Mouse (Mus musculus) liver, embryonic 12.5 days (tissue): ENCODE results near the gene Sgo2a. TPM values are rescaled to one million over a fixed set of nuclear protein-coding genes. Genes with fewer than 3 reads are reported as not detected.
"Not testable (repeated sequence)": the region's sequence is repeated elsewhere in the genome, so short reads cannot be mapped to it uniquely, and the experiment has no call there.

Experiments used
- ATAC-seq: fragments of 200-750 bp; cut with Nextera tagmentation; 2 replicates; pipeline ENCODE4 v1.8.0; 2017; ENCODE audit warnings: moderate number of reproducible peaks, mild to moderate bottlenecking, moderate library complexity
- H3K27ac ChIP-seq: fragments of 300-500 bp; sonication (generic); 2 replicates; pipeline ENCODE4 v1.5.1; 2016; ENCODE audit warnings: mild to moderate bottlenecking
- H3K27me3 ChIP-seq: fragments of 300-500 bp; sonication (generic); replicated peaks from 2 replicates; pipeline ENCODE4 v1.6.1; 2016; ENCODE audit warnings: mild to moderate bottlenecking, moderate library complexity
- H3K36me3 ChIP-seq: fragments of 300-500 bp; sonication (generic); 2 replicates; pipeline ENCODE4 v1.6.1; 2016; ENCODE audit warnings: mild to moderate bottlenecking, moderate library complexity
- H3K4me1 ChIP-seq: fragments of 300-500 bp; sonication (generic); 2 replicates; pipeline ENCODE4 v1.6.1; 2016
- H3K4me2 ChIP-seq: fragments of 300-500 bp; sonication (generic); 2 replicates; pipeline ENCODE4 v1.6.1; 2016; ENCODE audit warnings: mild to moderate bottlenecking, moderate library complexity
- H3K4me3 ChIP-seq: fragments of 300-500 bp; sonication (generic); 2 replicates; pipeline ENCODE4 v1.5.1; 2016; ENCODE audit warnings: mild to moderate bottlenecking, moderate library complexity
- H3K9ac ChIP-seq: fragments of 300-500 bp; sonication (generic); 2 replicates; pipeline ENCODE4 v1.6.1; 2016; ENCODE audit warnings: mild to moderate bottlenecking, moderate library complexity
- H3K9me3 ChIP-seq: fragments of 300-500 bp; sonication (generic); replicated peaks from 2 replicates; pipeline ENCODE4 v1.6.1; 2016; ENCODE audit warnings: mild to moderate bottlenecking, moderate library complexity
- WGBS: fragments of 180-500 bp; shearing (Covaris S2); methylation state at CpG from one replicate; pipeline ENCODE4 v1.1.7; 2016; ENCODE audit not compliant: insufficient replicate concordance; 5-methylcytosine and 5-hydroxymethylcytosine counted together
- polyA plus RNA-seq: library from polyadenylated mRNA; unstranded; fragments of >200 nt; fragmentation: Nextera tagmentation; extraction: Ambion mirVana; gene quantifications from 2 replicates; pipeline ENCODE4 v1.2.1, GENCODE M21; 2016

The Sgo2a gene
- polyA plus RNA-seq, 1 experiment from 2014 or later: 12.9 TPM

DNA sequence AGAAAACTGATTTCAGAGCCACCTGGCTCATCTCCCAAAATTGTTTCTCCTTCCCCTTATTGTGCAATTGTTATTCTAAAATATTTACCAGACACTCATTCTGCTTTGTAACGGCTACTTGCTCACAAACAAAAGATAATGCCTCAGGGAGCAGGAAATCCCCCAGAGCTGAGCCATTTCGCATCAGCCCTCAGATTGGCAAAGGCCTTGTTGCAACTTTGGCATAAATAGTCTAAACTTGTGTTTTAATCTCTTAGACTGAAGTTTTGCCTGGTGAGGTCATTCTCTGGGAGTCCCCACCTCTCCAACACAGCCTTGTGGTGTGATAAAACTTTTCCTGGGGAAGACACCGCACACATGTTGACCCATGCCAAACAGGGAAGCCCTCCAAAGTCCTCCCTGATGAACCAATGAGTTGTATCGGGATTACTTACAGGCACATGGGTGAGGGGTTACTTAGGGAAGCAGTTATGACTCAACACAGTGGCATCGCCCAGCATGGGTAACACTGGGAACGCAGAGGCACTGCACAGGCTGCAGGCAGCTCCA lies 6.6 kb upstream of the Sgo2a start:
- ATAC-seq: no peak
- H3K4me2 ChIP-seq: no peak overlapping the region
- H3K27me3 ChIP-seq: no peaks in the 10 kb centered on the region
- no peaks in the 10 kb centered on the region for H3K36me3 ChIP-seq
- H3K9me3 ChIP-seq: no peaks in the 10 kb centered on the region
- H3K9ac ChIP-seq: no peak overlapping the region
- H3K4me3 ChIP-seq: no peak overlapping the region
- WGBS: 57% methylated on average over 6 of the region's 6 CpGs
- H3K4me1 ChIP-seq: no peaks in the 10 kb centered on the region
- H3K27ac ChIP-seq: no peak overlapping the region

DNA sequence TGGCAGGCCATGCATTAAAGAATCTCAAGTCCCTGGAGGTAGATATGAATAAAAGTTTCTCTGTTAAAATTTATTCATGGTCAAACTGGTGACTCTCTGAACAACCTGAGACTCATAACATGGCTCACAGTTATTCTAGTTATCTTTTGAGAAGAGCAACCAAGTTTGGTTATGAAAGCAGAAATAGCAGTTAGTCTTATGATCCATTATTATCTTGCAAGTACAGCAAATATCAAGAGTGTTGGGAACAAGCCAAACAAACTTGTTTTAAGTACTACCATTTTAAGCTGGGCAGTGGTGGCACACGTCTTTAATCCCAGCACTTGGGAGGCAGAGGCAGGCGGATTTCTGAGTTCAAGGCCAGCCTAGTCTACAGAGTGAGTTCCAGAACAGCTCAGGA lies 4.5 kb upstream of the Sgo2a start:
- Histone ChIP-seq H3K4me3 (no peak overlapping the region), H3K9me3 (no peaks in the 10 kb centered on the region), H3K36me3 (no peaks in the 10 kb centered on the region), H3K9ac (no peak overlapping the region), H3K27ac (no peak overlapping the region), H3K4me1 (peaks cover under 1% of the 10 kb centered on the region; the same call in 1 of the 2 replicates), H3K27me3 (no peaks in the 10 kb centered on the region), H3K4me2 (no peak overlapping the region)
- 61% methylated on average over 2 of the region's 2 CpGs for WGBS
- no peak for ATAC-seq

DNA sequence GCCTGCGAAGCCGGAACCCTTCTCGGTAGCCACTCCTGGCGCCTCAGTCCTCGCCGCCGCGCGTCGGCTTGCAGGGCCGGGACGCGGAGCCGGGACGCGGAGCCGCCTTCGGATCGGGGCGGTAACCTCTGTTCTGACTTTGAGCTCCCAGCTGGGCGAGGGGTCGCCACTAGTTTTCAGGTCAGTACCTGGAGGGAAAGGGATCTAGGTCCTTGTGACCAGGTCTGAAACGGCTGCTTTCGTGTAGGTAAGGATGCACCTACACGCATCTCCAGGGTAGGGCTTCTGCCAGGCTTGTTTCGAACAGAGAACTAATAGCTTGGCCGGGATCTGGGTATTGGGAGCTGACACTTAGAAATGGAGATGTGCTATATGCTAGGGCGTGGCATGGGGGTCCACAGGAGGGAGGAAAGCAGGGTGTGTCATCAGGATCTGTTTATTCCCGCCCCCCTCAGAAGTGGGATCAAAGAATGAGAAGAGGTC lies 403 bp downstream of the Sgo2a start:
- Histone ChIP-seq H3K4me3 (peak overlapping the region; percentile 93), H3K36me3 (peaks cover 22% of the 10 kb centered on the region), H3K9ac (peak overlapping the region; percentile 93), H3K4me2 (peak overlapping the region; percentile 90), H3K27me3 (no peaks in the 10 kb centered on the region), H3K27ac (peak overlapping the region; percentile 89), H3K9me3 (no peaks in the 10 kb centered on the region), H3K4me1 (peaks cover 25% of the 10 kb centered on the region)
- under 1% methylated on average over 29 of the region's 29 CpGs for WGBS
- ATAC-seq: peak; percentile 88

DNA sequence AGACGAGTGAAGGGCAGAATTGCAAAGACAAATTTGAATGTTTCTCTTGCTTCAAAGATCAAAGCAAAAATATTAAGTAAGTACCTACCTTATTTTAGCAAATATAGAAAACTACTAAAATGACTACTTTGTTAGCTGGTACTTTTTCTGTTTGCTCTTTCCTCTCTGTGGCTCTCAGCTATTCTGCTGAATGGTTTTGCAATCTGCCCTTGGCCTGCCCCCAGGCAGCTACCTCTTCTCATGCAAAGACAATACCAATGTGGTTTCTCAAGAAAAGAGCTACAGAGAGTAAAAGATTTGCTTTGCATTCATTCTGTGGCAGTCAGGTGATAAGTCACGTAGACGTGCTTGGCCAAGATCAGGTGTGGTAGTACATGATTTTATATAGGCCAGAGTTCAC lies 2.4 kb downstream of the Sgo2a start:
- WGBS: 72% methylated on average over 3 of the region's 3 CpGs
- H3K9me3 ChIP-seq: no peaks in the 10 kb centered on the region
- peaks cover 25% of the 10 kb centered on the region for H3K4me1 ChIP-seq
- H3K27ac ChIP-seq: no peak overlapping the region
- H3K27me3 ChIP-seq: no peaks in the 10 kb centered on the region
- H3K9ac ChIP-seq: peak overlapping the region; percentile 12; the same call in 1 of the 2 replicates
- peak overlapping the region; percentile 90 for H3K4me2 ChIP-seq
- H3K4me3 ChIP-seq: no peak overlapping the region; the same call in 1 of the 2 replicates
- no peak for ATAC-seq
- H3K36me3 ChIP-seq: peaks cover 36% of the 10 kb centered on the region

DNA sequence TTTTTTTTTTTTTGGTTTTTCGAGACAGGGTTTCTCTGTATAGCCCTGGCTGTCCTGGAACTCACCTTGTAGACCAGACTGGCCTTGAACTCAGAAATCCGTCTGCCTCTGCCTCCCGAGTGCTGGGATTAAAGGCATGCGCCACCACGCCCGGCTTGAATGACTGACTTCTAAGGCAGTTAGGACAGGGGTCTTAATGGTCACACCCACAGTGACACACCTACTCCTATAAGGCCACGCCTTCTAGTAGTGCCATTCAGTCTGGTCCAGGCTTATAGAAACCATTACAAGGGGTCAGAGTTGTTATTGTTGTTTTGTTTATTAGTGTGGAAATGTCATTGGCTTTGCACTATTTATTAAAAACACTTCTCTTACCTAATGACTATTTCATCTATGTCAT lies 10.6 kb downstream of the Sgo2a start:
- not testable (repeated sequence) for H3K4me1 ChIP-seq

DNA sequence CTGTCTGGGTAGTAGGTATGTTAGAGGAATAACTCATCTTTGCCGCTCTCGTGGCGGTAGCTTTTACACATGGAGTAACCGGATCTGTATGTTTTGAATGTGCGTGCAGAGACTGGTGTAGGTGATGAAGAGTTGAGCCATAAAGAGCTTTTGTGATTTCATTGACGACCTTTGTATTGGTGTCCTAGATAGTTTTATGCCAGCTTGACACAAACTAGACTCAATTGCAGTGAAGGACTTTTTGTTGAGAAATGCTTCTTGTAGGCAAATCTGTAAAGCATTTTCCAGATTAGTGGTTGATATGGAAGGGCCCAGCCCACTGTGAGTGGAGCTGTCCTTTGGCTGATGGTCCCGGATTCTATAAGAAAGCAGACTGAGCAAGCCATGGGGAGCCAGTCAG lies 23.1 kb downstream of the Sgo2a start, which contains the start of gene Kctd18:
TSS of gene Kctd18 (minus strand) at position 101 of the 400 bp plus-strand sequence.
- Histone ChIP-seq H3K4me1 (no peaks in the 10 kb centered on the region), H3K27ac (no peak within 1 kb of the TSS), H3K4me3 (no peak within 1 kb of the TSS), H3K36me3 (peaks cover 83% of the 10 kb centered on the region), H3K9me3 (no peaks in the 10 kb centered on the region), H3K4me2 (no peak within 1 kb of the TSS), H3K27me3 (no peaks in the 10 kb centered on the region), H3K9ac (no peak within 1 kb of the TSS)
- 94% methylated on average over 7 of the region's 7 CpGs for WGBS
- ATAC-seq: no peak

More for the DNA sequence above, 10.6 kb downstream of the Sgo2a start:
- H3K9ac ChIP-seq, H3K9me3 ChIP-seq, H3K27ac ChIP-seq, ATAC-seq, H3K27me3 ChIP-seq, H3K4me2 ChIP-seq, H3K4me3 ChIP-seq: not testable (repeated sequence)
- WGBS: 85% methylated on average over 7 of the region's 7 CpGs
- H3K36me3 ChIP-seq: peaks cover 66% of the 10 kb centered on the region

DNA sequence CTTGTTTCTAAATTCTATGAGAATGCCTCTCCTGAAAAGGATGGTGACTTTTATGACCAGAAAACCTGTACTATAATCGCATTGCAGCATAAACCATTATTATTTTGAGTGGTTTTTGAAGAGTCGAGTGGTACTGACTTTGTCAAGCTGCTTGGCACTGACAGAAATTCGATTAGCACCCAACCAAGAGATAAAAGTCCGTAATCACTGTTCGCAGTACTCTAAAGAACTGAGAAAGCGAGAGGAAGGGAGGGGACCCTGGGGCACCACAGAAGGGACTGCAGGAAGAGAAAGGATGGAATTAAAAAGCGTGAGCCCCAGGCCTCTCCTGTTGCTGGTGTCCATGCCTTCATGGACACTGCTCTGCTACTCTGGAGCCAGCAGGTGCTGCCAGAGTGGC lies 31.9 kb downstream of the Sgo2a start:
- peak; percentile 57; the same call in 1 of the 2 replicates for ATAC-seq

DNA sequence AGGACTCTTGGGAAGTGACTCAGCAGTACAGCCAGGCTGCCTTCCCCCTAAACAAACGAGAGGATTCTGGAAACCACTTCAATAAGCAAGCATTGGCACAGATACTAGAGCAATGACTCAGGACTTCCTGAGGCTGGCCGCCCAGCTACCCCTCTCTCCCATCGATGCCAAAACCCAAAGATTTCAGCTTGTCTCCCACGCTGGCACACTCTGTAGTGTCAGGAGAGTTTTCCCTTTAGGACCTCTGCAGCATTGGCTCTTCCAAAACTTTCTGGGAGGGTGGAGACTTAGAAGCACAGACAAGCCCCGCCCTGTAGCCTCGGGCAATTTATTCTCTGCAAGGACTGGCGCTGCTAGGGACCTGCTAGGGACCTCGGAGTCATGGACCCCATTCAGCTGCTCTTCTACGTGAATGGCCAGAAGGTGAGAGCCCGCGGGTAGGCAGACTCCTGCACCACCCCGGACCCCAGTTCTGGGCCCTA lies 33.9 kb downstream of the Sgo2a start, which contains the start of gene Aox1:
TSS of gene Aox1 (plus strand) at position 296 of the 482 bp plus-strand sequence.
- Histone ChIP-seq H3K9me3 (no peaks in the 10 kb centered on the region), H3K4me1 (peaks cover 43% of the 10 kb centered on the region), H3K27ac (0 out of 2 replicates have a peak within 1 kb of the TSS, but pooled peaks have one; percentile 13), H3K4me2 (peak within 1 kb of the TSS; percentile 71), H3K36me3 (peaks cover 10% of the 10 kb centered on the region), H3K27me3 (no peaks in the 10 kb centered on the region), H3K4me3 (peak within 1 kb of the TSS; percentile 36), H3K9ac (peak within 1 kb of the TSS; percentile 22; the same call in 1 of the 2 replicates)
- WGBS: 5% methylated on average over 12 of the region's 12 CpGs
- peak; percentile 73 for ATAC-seq

More for the DNA sequence above, 31.9 kb downstream of the Sgo2a start:
- H3K9ac ChIP-seq: peak overlapping the region; percentile 22; the same call in 1 of the 2 replicates
- no peaks in the 10 kb centered on the region for H3K27me3 ChIP-seq
- peak overlapping the region; percentile 7; the same call in 1 of the 2 replicates for H3K4me3 ChIP-seq
- peak overlapping the region; percentile 52 for H3K4me2 ChIP-seq
- H3K4me1 ChIP-seq: peaks cover 43% of the 10 kb centered on the region
- H3K27ac ChIP-seq: 0 out of 2 replicates have a peak overlapping the region, but pooled peaks have one; percentile 22
- H3K9me3 ChIP-seq: no peaks in the 10 kb centered on the region
- WGBS: 23% methylated on average over 7 of the region's 7 CpGs
- H3K36me3 ChIP-seq: peaks cover 27% of the 10 kb centered on the region

DNA sequence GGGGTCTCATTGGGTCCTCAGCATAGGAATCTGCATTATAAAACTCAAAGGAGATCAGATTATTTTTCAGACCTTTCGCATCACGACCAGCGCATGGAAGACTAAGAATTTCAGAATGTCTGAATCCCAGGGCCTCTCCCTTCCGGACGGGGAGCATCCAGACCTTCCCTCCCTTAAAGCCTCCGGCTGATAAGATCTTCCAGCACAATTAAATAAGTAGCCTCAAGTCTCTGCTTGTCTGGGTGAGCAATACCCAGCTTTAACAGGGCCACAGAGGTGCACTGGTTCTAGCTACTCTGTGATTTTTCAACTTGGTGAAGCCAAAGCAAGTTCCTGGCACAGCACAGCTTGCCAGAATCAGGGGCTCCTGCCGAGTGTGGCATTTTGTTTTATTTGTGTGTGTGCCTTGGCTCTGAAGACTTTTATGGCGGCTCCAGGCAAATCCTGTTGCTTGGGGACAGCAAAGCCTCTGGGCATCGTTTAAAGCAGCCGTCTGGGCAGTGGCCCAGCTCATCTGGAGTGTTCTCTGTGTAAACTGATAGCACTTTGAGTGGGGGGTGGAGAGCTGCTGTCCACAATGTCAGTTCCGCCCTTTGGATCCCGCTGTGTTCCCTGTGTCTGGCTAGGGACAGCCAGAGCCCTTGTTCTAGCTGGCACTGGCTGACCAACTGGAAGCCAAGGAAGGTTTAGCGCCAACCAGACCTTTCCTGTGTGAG lies 34.5 kb downstream of the Sgo2a start:
- peaks cover 43% of the 10 kb centered on the region for H3K4me1 ChIP-seq
- H3K27ac ChIP-seq: no peak overlapping the region
- H3K9ac ChIP-seq: peak overlapping the region; percentile 22; the same call in 1 of the 2 replicates
- peaks cover 5% of the 10 kb centered on the region; the same call in 1 of the 2 replicates for H3K36me3 ChIP-seq
- no peaks in the 10 kb centered on the region for H3K9me3 ChIP-seq
- ATAC-seq: no peak
- no peaks in the 10 kb centered on the region for H3K27me3 ChIP-seq
- H3K4me2 ChIP-seq: peak overlapping the region; percentile 71
- peak overlapping the region; percentile 36 for H3K4me3 ChIP-seq
- WGBS: 32% methylated on average over 13 of the region's 13 CpGs

DNA sequence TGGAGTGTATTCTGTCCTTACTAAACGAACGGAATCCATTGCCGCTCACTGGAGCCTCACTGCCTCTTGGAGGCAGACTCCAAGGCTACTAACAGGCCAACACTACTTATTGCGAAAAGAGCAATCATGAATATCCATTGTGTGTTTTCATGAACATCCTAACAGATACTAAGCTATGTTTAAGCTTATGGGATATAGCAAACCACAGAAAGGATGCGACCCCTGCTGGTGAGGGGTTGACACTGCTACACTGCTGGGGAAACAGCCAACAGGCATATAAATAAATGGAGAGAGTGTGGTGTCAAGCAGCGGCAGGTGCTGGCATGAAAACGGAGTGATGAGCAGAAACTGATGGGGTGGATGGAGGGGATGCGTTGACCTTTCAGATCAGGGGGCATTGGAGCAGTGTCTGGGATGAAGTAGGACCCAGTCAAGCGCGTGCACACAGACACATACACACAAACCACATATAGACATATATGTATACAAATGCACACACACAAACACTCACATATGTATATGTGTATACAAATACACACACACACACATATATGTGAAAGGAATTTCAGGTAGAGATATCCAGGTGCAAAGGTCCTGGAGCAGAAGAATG lies 35.5 kb downstream of the Sgo2a start:
- ATAC-seq: no peak
- H3K4me1 ChIP-seq: peaks cover 43% of the 10 kb centered on the region
- no peak overlapping the region for H3K9ac ChIP-seq
- no peaks in the 10 kb centered on the region for H3K27me3 ChIP-seq
- no peak overlapping the region for H3K4me2 ChIP-seq
- H3K4me3 ChIP-seq: no peak overlapping the region
- no peaks in the 10 kb centered on the region for H3K9me3 ChIP-seq
- H3K36me3 ChIP-seq: 0 out of 2 replicates have a peak, but pooled peaks cover 1% of the 10 kb centered on the region
- H3K27ac ChIP-seq: no peak overlapping the region
- WGBS: 53% methylated on average over 10 of the region's 10 CpGs

DNA sequence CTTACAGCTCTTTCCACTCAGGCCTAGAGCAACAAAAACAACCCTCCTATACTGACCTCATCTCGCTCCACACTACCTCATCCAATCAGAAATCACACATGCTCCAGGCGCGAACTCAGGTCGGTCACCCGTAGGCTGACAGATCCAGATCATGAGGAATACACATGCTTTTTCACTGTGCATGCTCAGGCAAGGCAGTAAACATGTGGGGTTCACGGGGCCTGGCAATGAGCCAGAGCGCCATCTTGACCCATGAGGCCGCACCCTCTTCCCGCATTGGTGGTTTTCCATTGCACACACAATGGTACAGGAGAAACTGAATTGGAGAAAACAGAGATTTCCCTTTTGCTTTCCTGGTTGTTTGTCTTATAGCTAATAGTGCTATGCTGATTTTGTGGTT lies 41.5 kb downstream of the Sgo2a start:
- 82% methylated on average over 9 of the region's 9 CpGs for WGBS
- not testable (repeated sequence) for H3K9me3 ChIP-seq

More for the DNA sequence above, 41.5 kb downstream of the Sgo2a start:
- H3K9ac ChIP-seq, ATAC-seq, H3K4me3 ChIP-seq, H3K27ac ChIP-seq, H3K4me2 ChIP-seq, H3K36me3 ChIP-seq, H3K27me3 ChIP-seq, H3K4me1 ChIP-seq: not testable (repeated sequence)
